Mouse (Mus musculus) CH12.LX (cell line): ENCODE data around the gene Bicdl1.

Source experiments
- CHD2 ChIP-seq: IDR thresholded peaks from 2 replicates; pipeline ENCODE4 v1.6.1; 2011; ENCODE audit warnings: low read length, improper control_type of control experiment
- POLR2A ChIP-seq: IDR thresholded peaks from 2 replicates; pipeline ENCODE4 v1.6.1; 2011; ENCODE audit warnings: low read depth, mild to moderate bottlenecking, improper control_type of control experiment, low read length
- POLR2AphosphoS2 ChIP-seq: IDR thresholded peaks from 2 replicates; pipeline ENCODE4 v1.6.1; 2011; ENCODE audit warnings: low read depth, low read length, improper control_type of control experiment
- USF1 ChIP-seq: IDR thresholded peaks from 2 replicates; pipeline ENCODE4 v1.6.1; 2014; ENCODE audit warnings: low read depth, mild to moderate bottlenecking, inconsistent platforms, low read length, improper control_type of control experiment

DNA sequence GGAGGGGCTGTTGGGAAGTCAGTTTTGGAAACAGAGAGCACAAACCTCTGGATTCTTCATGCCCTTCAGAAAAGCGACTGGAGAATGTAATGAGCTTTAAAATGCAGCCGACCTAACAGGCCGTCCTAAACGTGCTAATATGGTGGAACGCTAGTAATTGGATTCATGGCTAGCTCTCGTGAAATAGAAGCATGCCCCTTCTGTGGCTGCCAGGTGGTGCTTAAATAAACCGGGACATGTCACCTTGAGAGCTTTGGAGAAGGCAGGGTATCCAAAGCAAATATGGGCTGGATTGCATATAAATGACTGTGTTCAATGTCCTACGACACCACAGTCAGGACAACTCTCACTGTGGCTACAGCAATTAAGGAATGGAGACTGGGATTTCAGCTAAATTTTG is 35.4 kb upstream of the Bicdl1 start:
- TF ChIP-seq CHD2 (no peak), POLR2A (no peak), POLR2AphosphoS2 (no peak), USF1 (no peak)
